Mouse (Mus musculus): Measurements from ENCODE around the gene Gm12394.
"Not testable (repeated sequence)": the region's sequence is repeated elsewhere in the genome, so short reads cannot be mapped to it uniquely, and the experiment has no call there.

Gene Gm12394

DNA sequence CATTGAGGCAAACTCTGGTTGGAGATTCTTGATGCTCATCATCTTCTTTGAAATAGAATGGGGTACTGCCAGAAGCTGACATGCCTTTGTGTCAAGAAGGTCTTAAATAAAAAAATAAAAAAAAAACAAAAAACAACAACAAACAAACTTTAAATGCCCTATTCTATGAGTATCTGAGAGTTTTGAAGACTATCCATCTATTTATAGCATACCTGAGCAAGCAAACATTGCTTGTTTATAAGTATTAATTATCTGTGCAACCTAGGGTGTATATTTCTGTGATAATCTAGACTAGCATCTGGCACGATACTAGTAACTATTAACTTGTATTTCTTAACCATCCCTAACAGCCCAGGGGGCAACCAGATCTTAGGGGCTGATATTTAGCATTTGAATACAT is at the start of gene Gm12394:
Gm12394 (minus strand) TSS at position 101 of the 400 bp plus-strand sequence.
- not testable (repeated sequence) for DNase-seq

DNA sequence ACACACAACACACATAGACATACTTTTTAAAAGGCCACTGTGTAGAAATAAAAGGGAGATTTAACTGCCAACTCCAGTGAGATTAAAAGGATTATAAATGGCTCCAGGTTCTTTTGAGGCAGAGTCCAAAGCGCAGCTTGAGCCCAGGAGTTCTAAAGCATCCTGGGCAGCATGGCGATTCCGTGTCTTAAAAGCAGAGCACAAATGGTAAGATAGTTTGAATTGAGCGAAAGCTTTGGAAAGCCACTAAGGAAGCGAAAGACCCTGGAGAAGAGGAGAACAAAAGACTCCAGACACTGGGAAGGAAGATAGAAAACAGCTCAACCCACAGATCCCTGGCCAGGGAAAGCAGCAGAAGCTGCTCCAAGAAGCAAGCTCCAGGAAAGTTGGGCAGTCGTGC is 48.4 kb upstream of the Gm12394 start:
- DNase-seq: no peak

DNA sequence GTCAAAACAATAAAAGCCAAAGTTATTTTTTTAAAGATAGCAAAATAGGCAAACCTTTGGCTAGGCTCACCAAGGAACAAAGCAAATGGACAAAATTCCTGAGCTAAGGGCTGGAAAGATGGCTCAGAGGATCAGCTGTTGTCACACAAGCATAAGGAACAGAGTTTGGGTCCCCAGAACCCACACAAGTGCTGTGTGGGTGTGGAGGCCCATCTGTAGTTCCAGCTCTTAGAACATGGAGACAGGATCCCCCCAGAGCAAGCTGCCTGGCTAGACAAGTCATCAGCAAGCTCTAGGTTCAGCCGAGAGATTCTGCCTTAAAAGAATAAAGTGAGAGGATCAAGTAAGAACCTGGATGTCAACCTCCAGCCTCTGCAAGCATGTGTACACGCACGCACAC is 48.0 kb upstream of the Gm12394 start:
- DNase-seq: no peak

DNA sequence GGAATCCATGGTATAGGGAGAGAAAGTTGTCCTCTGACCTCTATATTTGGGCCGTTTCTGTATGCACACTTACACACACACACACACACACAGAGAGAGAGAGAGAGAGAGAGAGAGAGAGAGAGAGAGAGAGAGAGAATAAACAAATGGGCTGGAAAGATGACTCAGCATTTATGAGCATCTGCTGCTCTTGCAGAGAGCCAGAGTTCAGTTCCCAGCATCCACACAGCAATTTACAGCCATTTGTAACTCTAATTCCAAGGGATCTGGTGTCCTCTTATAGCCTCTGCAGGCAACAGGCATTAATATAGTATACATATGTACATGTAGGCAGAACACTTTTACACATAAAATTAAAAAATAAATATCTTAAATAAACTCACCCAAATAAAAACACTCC is 47.4 kb upstream of the Gm12394 start:
- no peak for DNase-seq

DNA sequence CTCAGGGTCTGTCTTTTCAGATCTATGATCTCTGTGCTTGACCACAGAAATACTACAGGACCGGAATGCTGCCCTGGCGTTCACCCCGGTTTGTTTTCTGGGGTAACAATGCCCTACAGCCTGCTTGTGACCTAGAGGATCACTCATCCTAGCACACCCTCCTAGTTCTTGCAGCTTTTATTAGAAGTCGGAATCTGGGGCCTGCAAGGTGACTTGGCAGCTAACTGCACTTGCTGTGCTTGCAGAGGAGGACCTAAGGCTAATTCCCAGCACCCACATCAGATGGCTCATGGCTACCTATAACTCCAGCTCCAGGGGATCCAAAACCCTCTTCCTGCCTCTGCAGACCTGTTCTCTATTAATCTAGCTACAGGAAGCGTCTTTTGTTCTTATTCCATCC is 46.2 kb upstream of the Gm12394 start:
- no peak for DNase-seq

DNA sequence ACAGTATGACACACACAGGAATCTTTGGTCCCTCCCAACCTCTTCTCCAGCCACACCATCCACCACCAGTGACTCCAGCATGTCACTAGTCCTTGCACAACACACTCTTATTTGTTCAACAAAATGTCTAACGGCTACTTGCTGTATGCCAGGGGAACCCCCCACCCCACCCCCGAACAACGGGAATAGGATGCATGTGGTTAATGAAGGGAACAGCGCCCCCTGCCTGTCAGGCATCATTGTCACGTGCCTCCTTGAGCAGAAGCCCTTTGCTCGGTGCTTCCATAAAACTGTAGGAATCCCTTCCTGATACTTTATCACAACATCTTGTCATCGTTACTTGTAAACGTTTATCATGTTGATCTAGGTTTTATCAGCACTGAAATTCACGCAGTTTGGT is 45.6 kb upstream of the Gm12394 start:
- DNase-seq: peak; percentile 10

DNA sequence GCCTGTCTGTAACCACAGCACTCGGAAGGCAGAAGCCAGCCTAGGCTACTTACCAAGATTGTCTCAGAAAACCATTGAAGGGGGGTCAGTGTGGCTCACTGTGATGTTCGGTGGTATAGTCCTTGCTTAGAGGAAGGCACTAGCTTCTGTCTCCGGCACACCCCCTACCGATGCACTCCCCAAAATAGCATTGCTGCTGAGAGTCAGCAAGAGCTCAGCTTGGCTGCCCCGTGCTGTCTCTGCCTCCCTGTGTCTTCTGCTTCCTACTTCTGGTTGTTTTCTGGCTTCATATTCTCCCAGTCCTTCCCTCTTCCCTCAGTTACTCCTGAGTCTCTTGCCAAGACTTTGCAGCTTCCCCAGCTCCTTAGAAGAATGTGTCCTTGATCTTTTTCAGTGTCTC is 44.3 kb upstream of the Gm12394 start:
- no peak for DNase-seq

DNA sequence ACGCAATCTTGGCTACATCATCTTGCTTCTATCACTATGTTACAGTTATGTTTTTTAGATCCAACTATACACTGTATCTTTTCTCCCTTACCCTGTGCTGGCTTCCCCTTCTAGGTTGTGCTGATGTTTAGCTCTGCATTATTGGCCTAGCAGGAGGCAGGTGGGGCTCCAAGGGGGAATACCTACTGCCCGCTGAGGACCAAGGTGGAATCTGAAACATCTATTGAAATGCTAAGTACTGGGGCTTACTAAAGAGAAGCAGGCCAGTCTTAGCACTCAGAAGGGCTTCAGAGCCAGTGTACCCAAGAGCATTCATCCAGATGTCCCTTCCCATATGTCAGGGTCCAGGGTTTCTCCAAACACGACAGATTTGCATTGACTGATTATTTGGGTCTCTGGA is 42.3 kb upstream of the Gm12394 start:
- DNase-seq: no peak

DNA sequence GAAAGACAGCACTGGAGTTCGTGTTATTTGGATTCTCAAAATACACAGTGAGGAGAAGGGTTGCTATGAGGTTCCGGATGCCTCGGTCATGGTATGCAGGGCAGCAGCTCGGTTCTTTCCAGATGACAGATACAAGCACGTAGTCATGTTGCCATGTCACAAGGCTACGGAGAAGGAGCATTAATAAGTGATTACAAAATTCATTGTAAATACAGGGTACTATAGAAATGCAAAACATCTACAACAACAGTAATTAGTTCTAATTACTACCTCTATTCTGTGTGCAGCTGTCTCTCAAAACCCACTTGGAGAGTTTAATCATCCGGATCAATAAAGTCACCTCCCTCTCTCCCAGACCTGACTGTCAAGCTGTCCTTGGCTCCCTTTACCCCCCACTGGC is 38.5 kb upstream of the Gm12394 start:
- DNase-seq: no peak

DNA sequence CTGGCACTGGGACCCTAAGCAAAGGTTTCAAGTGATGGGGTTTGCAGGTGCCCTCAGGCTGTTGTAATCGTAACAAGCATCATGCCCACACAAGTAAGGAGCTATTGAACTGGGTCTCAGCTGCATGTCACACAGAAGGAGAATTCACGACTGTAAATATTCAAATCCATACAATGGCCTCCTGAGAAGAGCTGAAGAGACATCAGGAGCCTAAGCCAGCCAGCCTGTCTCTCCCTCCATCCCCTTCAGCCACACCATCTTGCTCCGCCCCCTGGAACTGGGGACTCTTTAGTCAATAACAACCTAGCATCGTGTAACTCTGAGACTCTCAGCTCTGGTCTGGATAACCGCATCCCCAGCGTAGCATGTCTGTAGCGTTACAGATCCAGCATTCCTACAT is 34.6 kb upstream of the Gm12394 start:
- DNase-seq: no peak

DNA sequence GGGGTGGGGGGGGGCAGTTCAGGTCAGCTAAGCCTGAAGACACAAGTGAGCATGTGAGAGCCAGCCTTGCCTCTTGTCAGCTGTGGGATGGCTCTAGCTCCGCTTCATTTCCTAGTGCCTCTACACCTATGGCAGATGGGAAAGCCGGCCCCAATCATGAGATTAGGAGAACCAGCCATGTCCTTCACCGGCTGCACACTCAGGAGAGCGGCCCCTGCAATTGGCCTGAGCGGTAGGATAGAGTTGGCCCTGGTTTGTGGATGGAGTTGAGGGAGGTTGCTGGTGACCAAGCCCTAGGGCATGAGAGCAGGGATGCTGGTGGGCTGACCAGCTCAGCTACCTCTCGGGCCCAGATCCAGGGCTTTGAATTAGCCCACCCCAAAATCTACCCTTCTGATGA is 32.2 kb upstream of the Gm12394 start:
- no peak for DNase-seq

DNA sequence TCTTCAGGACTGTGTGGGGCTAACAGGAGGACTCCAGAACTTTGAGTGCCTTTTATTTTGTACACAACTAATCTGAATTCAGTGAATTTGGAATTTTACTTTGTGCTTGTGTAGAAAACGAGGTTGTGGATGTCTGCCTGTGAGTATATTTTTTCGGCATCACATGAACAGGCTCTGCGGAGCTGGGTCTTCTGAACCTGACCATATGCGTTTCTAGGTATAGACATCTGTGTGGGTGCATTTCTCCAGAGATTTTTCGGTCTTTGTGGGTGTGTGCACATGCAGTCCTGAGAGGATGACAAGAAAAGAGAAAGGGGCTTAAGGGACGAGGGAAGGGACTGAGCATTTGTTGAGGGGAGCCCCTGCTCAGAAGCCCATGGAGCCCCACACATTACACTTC is 30.4 kb upstream of the Gm12394 start:
- no peak for DNase-seq

DNA sequence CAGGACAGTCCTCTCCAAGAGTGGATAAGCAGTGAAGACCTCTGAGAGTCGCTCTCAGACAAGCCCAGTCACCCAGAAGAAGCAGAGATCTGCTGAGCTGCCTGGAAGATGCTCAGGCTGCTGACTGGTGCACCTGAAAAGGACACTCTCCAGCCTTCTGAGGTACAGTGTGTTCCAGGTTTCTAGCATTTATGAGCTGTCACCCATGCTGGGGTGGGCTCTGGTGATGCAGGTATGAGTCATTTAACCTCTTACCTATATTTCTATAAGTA is 24.0 kb upstream of the Gm12394 start:
- no peak for DNase-seq

DNA sequence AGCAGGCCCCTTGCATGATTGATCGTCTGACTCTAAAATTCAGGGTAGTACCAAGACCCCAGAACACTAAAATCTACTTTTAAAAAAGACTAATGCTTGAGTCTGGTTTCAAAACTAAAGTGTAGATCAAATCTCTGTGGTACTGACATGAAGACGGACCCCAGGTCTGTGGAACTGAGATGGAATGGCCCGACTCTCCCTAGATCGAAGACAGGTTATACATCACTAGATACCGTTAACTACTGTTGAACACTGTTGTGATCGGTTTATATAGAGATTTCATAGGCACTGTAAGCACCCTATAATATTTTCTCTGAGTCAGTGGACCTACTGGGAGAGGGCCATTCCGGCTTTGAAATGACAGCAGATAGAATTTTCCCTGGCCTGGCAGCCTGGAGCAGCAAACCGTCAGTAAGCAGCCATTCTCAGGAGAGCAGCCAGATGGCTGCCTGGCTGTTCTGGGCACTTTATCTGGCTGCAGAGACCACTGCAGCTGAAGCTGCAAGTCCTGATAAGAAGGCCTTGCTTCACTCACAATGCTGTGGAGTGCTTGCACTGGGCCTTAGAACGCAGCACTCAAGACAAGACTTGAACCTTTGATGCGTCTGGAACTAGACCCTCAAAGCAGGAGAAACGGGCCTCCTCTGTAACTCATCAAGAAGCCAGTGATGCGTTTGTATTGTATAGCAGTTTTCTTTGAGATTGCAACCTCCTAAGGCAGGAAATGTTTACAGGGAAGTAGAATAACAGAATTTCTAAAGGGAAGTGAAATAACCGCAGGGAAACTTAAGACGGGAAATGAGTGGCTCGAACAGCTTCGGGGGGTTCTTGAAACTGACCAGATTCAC is 23.5 kb upstream of the Gm12394 start:
- DNase-seq: no peak

DNA sequence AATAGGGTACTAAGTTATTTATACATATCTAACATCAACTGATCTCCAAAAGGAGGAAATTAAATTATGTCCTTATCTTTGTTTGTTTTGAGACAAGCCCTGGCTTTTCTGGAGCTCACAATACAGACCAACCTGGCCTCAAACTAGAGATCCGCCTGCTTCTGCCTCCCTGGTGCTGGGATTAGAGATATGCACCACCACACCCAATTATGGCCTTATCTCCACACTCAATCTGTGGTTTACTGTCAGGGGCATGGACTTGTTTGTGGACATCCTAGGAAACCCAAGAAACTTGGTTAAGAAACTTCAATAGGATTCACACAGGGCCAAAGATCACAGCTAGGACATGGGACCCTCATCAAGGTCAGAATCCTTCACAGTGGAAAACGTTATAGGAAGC is 21.1 kb upstream of the Gm12394 start:
- no peak for DNase-seq

DNA sequence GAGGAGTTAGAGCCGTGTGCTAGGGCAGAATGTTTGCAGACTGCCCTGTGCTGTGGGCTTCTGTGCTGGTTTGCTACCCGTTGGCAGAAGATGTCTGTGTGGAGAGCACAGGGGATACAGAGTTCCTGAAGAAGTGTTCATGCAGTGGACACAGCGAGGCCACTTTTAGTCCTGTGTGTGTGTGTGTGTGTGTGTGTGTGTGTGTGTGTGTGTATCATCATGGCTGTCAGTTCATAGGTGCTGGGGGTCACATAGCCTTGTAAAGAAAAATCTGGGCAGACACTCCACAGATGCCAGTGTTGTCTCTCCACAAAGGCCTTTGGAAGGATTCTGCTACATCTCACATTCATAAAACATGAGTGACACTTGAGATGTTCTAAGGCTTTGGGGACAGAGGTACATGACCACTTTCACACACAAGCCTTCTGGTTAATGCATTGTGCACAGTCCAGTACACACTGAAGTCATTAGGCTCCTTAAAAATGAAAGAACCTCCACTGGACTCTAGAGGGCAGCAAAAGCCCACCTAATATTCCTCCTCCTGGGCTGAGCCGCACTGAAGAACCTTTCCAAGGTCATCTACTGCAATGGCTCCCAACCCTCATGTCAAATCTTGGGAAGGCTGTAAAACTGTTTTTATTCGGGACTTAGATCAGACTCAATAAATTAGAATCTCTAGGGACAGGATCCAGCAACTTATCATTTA is 20.2 kb upstream of the Gm12394 start:
- peak; percentile 37 for DNase-seq

DNA sequence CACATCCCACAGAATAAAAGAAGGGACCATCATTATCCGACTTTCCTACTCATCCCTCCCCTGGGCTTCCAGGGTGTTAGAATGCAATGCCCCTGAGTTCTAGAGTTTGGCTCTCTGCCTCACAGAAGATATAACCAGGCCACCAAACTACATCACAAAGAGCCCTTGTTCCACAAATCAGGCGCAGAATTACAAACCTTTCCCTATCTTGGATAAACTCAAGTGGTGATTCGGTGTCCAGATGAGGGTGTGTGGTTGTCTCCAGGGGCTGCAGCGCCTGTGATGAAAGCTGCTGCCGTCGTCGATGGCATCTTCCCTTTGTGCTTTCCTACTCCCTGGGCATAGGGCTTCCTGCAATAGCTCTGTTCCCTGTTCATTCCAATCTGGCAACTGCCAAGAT is 17.6 kb upstream of the Gm12394 start, which contains the start of gene Fam205c:
Fam205c (minus strand) TSS at position 101 of the 400 bp plus-strand sequence.
- no peak for DNase-seq

DNA sequence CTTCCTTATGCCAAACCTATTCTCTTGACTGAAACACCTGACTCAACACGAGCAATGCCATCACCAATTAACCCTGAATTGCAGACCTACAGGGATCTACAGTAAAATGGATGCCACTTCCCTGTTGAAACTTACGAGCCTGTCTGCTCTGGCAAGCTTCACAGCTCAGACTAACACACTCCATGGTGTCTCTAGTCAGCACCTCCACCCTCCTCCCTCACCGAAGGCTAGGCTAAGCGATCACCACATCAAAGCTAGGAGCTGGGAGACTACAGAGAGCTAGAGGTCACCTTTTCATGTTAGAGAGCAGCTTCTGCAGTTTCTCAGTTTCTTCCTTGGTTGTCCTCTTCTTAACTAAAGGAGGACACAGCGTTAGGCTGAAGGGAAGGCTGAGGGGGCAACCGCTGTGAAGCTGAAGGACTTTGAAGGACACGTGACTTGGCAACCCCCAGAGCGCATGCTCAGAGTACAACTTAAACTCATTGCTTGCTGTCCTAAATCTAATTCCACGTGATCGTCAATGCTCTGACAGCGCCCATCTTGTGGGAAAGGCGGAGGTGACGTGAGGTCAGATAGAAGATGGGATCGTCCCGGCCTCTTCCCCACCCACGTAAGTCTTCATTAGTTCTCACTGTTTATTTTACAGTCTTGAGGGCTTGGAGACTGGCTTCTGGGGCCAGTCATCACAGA is 16.3 kb upstream of the Gm12394 start:
- no peak for DNase-seq

DNA sequence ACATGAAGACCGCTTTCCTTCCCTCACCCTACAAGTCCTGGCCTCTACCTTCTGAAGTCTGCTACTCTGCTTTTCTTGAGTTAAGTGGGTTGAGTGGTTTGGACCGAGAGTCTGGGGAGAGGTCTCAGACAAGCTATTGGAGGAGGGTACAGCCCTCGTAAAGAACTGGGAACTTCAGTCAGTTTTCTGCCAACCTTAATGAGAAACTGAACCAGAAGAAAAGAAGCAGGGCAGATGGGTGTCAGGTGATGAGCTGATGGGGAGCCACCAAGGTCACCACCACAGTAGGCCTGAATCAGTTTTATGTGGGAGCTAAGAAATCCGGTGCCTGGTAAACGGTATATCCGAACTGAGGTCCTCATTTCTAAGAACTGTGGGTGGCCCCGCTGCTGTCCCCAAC is 15.6 kb upstream of the Gm12394 start:
- no peak for DNase-seq

DNA sequence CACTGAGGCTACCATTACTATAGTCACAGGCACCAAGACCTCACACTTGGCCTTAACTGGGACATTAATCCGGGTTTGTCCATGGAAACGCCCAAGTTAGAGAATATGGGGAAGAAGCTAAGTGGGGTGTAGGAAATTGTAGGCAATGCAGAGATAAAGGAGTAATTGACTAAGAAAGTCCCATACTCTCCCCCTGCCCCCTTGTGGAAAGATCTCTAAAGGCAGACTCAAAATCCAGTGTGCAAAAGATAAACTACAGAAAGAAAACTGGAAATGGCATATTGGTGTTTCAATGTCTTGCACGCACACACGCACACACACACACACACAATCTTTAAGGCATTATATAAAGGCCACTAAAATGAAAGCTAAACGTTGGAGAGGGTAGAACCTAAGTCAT is 14.2 kb upstream of the Gm12394 start:
- DNase-seq: no peak

DNA sequence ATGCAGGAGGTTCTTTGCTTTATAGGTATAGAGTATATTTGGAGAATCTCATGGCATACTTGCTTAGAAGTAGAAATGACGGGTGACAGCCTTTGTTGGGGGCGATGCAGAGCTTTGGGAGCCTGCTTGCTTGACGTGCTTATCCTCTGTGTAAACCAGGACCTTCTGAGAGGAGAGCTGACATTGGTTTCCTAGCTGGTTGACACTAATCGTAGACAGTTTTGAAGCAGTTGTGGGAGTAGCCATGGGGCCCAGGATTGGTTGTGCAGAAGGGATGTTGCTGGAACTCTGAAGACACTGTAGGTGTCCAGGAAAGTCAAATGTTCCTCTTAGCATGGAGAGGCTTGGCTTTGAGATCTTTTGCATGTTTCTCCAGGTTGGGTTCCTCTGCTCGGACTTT is 11.6 kb upstream of the Gm12394 start:
- no peak for DNase-seq

DNA sequence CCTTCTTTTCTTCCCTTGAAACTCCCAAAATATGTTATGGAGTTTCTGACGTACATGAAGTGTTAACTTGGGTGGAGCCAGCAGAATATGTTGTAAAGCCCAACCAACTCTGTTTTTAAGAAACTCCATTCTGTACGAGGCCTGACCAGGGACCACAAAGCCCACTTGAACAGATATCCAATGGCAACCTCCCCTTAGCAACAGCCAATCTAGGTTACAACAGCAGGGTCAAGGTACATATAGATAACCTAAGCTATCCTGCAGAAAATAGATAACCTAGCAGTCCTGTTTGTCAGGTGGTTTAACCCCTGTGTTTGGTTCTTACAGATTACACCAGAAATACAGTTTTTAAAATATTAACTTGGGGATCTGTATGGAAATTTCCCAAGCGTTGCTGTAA is 10.8 kb upstream of the Gm12394 start:
- no peak for DNase-seq

DNA sequence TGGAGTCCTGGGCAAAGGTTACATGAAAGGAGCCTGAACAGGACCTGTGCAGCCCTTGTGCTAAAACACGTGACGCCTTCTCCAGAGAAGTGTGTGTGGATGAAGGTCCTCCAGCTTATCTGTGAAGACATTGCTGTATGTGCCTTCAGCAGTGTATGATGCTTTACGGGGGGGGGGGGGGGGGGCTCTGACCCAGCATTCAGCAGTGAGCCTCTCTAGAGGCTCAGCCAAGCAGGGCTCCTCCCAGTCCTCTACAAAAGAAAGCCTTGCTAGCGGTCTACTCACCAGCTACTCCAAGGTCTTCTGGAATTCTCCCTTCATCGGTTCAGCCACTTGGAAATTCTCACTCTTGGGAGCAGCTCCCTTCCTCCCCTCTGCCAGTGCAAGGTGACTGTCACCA is 6.9 kb upstream of the Gm12394 start:
- DNase-seq: not testable (repeated sequence)

DNA sequence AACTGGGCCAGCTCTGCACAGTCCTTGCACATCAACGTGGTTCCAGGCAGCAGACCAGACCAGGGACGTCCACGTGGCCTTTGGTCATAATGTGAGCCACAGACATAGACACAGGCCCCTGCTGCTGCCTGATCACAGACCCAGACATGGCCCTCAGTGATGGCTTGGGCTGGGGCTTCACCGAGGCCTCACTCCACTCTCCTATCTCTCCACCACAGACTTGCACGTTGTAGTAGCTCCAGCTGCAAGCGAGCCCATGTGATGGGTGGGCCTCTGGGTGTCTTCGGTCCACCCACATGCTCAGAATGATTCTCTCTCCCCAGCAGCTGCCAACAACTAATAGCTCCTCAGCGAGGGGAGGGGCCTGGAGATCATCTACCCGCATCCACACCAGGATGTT is 3.9 kb upstream of the Gm12394 start:
- not testable (repeated sequence) for DNase-seq
